Mouse (Mus musculus) testis, adult 2 months (tissue): Measurements from ENCODE around the gene Ly6g5c. TPM values are rescaled to one million over a fixed set of nuclear protein-coding genes. Genes with fewer than 3 reads are reported as not detected.

Experiments
- H3K27ac ChIP-seq: fragments of 200-500 bp; 2 replicates; pipeline ENCODE4 v1.5.1; 2012; ENCODE audit warnings: low read depth, low read length; ENCODE audit not compliant: control insufficient read depth, insufficient read depth
- H3K27me3 ChIP-seq: fragments of 200-500 bp; 2 replicates; pipeline ENCODE4 v1.6.1; 2012; ENCODE audit warnings: mild to moderate bottlenecking, low read length, moderate library complexity; ENCODE audit not compliant: control insufficient read depth, insufficient read depth
- H3K36me3 ChIP-seq: fragments of 200-500 bp; 2 replicates; pipeline ENCODE4 v1.6.1; 2012; ENCODE audit warnings: mild to moderate bottlenecking, low read length; ENCODE audit not compliant: control insufficient read depth, insufficient read depth
- H3K4me1 ChIP-seq: fragments of 200-500 bp; 2 replicates; pipeline ENCODE4 v1.6.1; 2012; ENCODE audit warnings: low read length; ENCODE audit not compliant: control insufficient read depth, insufficient read depth
- H3K4me3 ChIP-seq: fragments of 200-500 bp; 2 replicates; pipeline ENCODE4 v1.5.1; 2012; ENCODE audit warnings: low read depth, mild to moderate bottlenecking, low read length, moderate library complexity, mixed read lengths; ENCODE audit not compliant: control insufficient read depth
- CTCF ChIP-seq: fragments of 200-500 bp; IDR thresholded peaks from 2 replicates; pipeline ENCODE4 v1.5.1; 2012; ENCODE audit warnings: low read depth, mild to moderate bottlenecking, inconsistent platforms, low read length, moderate library complexity; ENCODE audit not compliant: control insufficient read depth, insufficient read depth, insufficient replicate concordance
- POLR2A ChIP-seq: fragments of 200-500 bp; IDR thresholded peaks from 2 replicates; pipeline ENCODE4 v1.6.1; 2012; ENCODE audit warnings: low read depth, mild to moderate bottlenecking, inconsistent platforms, low read length, moderate library complexity; ENCODE audit not compliant: control insufficient read depth
- polyA plus RNA-seq: library from polyadenylated mRNA; depleted of rRNA; stranded (reverse); fragments of >200 nt; gene quantifications from 2 replicates; pipeline ENCODE4 v1.2.3, GENCODE M21; 2012

Gene Ly6g5c
- polyA plus RNA-seq, 1 experiment = 0.54 TPM

GRCm38 (mm10) chr17:35127017-35127416, 18.9 kb downstream of the Ly6g5c start:
- no peak overlapping the region; the same call in 1 of the 2 replicates for H3K27ac ChIP-seq
- TF ChIP-seq POLR2A (no peak), CTCF (no peak)

GRCm38 (mm10) chr17:35128996-35129395, 20.9 kb downstream of the Ly6g5c start:
- no peak overlapping the region for H3K4me3 ChIP-seq
- no peaks in the 10 kb centered on the region for H3K36me3 ChIP-seq

More at GRCm38 (mm10) chr17:35127017-35127416, 18.9 kb downstream of the Ly6g5c start:
- Histone ChIP-seq H3K27me3 (no peaks in the 10 kb centered on the region), H3K4me3 (peak overlapping the region; percentile 88), H3K4me1 (peaks cover 20% of the 10 kb centered on the region), H3K36me3 (no peaks in the 10 kb centered on the region; the same call in 1 of the 2 replicates)

GRCm38 (mm10) chr17:35131038-35131437, 23.0 kb downstream of the Ly6g5c start:
- TF ChIP-seq CTCF = no peak
- TF ChIP-seq POLR2A = no peak
- H3K36me3 ChIP-seq = no peaks in the 10 kb centered on the region
- H3K4me1 ChIP-seq = peaks cover 16% of the 10 kb centered on the region
- no peak overlapping the region for H3K27ac ChIP-seq
- H3K27me3 ChIP-seq = no peaks in the 10 kb centered on the region
- no peak overlapping the region for H3K4me3 ChIP-seq

More at GRCm38 (mm10) chr17:35128996-35129395, 20.9 kb downstream of the Ly6g5c start:
- Histone ChIP-seq H3K27me3 (no peaks in the 10 kb centered on the region), H3K27ac (no peak overlapping the region), H3K4me1 (peaks cover 20% of the 10 kb centered on the region)
- no peak for TF ChIP-seq POLR2A
- TF ChIP-seq CTCF = no peak

- no peaks in the 10 kb centered on the region for H3K27me3 ChIP-seq
- TF ChIP-seq POLR2A = no peak
- no peak for TF ChIP-seq CTCF
- H3K4me3 ChIP-seq = no peak within 1 kb of the TSS
- no peak within 1 kb of the TSS for H3K27ac ChIP-seq
- peaks cover 2% of the 10 kb centered on the region for H3K36me3 ChIP-seq
- peaks cover 10% of the 10 kb centered on the region for H3K4me1 ChIP-seq
Observed at GRCm38 (mm10) chr17:35131500-35132173, 23.6 kb downstream of the Ly6g5c start, which contains the start of gene Apom. Gene Apom (minus strand): TSS chr17:35132050.

GRCm38 (mm10) chr17:35132174-35132560, 24.1 kb downstream of the Ly6g5c start:
- Histone ChIP-seq H3K36me3 (peaks cover 2% of the 10 kb centered on the region), H3K27me3 (no peaks in the 10 kb centered on the region), H3K27ac (no peak overlapping the region), H3K4me3 (no peak overlapping the region), H3K4me1 (peaks cover 5% of the 10 kb centered on the region)
- TF ChIP-seq CTCF (no peak), POLR2A (no peak)

DNA sequence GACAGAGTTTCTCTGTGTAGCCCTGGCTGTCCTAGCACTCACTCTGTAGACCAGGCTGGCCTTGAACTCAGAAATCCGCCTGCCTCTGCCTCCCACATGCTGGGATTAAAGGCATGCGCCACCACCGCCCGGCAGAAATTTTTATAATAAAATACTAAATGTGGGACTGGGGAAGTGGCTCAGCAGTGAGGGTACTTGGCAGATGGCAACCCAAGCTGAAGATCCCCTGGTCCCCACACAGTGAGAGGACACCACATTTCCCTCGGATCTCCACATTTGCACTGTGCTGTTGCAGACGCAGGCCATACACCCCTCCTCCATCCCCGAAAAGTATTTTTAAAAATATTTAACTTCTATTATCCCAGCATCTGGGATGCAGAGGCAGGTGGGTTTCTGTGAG, 25.4 kb downstream of the Ly6g5c start:
- H3K27me3 ChIP-seq = no peaks in the 10 kb centered on the region
- H3K4me3 ChIP-seq = no peak overlapping the region
- peaks cover 2% of the 10 kb centered on the region; the same call in 1 of the 2 replicates for H3K4me1 ChIP-seq
- peaks cover 2% of the 10 kb centered on the region for H3K36me3 ChIP-seq
- no peak overlapping the region for H3K27ac ChIP-seq
- TF ChIP-seq POLR2A (no peak), CTCF (no peak)

DNA sequence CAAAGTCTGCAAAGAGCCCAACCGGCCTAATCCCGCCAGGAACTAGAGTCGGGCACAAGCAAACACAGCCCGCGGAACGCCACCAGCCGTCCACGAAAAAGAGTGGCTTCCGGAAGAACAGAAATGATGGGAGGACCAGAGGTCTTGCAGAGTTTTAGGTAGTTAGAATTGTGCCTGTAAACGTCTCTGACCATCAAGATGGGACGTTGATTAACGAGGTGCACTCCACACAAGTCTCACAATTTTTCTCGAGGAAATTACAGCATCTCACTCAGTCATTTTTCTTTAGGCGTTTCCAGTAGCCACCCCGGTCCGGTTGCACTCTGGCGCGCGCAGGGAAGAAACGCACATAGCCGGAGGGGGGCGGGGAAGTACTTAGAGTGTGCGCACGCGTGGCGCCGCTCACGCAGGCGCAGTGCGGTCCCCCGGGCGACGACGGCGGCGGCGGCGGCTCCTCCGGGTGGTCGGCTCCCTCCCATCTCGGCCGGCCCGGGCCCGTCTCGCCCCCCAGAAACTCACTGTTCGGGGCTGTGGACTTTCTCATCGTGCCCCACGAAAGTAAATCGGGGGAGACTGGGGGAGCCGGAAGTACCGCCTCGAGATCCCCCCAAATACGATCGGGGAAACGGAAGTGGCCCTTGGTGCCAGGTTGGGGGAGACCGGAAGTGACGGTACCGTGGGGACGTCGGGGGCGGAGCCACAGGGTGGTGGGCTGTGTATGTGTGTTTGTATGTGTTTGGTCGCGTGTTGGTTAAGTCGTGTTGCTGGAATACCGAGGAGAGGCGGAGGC, 26.9 kb downstream of the Ly6g5c start, which contains the start of gene Bag6:
Gene Bag6 (plus strand): TSS at position 378 of the 790 bp plus-strand sequence.
- peak within 1 kb of the TSS; percentile 97 for H3K27ac ChIP-seq
- H3K4me3 ChIP-seq = peak within 1 kb of the TSS; percentile 98
- H3K36me3 ChIP-seq = peaks cover 2% of the 10 kb centered on the region
- no peaks in the 10 kb centered on the region for H3K27me3 ChIP-seq
- peak; percentile 70 for TF ChIP-seq POLR2A
- no peak; the same call in 1 of the 2 replicates for TF ChIP-seq CTCF
- H3K4me1 ChIP-seq = peaks cover 2% of the 10 kb centered on the region; the same call in 1 of the 2 replicates
